Mouse (Mus musculus) liver, embryonic 14.5 days (tissue): Measurements from ENCODE around the gene Atf3.

ENCODE experiments used
- CTCF ChIP-seq: IDR thresholded peaks from 2 replicates; pipeline ENCODE4 v1.5.1; 2016; ENCODE audit warnings: antibody characterized with exemption, low read depth, control low read depth
- EP300 ChIP-seq: IDR thresholded peaks from 2 replicates; pipeline ENCODE4 v1.6.1; 2016; ENCODE audit warnings: antibody characterized with exemption, low read depth

- TF ChIP-seq CTCF (no peak), EP300 (no peak)
Observed at GRCm38 (mm10) chr1:191196016-191196415, 21.8 kb downstream of the Atf3 start.
